Mouse (Mus musculus): ENCODE results near the gene Cd79a. TPM values are rescaled to one million over a fixed set of nuclear protein-coding genes. Genes with fewer than 3 reads are reported as not detected.
A peak's percentile ranks its signal among the peaks of the same experiment; 100 is the strongest.

Cd79a gene
- polyA plus RNA-seq, 1 experiment from 2014 or later: 0.52 TPM

DNA sequence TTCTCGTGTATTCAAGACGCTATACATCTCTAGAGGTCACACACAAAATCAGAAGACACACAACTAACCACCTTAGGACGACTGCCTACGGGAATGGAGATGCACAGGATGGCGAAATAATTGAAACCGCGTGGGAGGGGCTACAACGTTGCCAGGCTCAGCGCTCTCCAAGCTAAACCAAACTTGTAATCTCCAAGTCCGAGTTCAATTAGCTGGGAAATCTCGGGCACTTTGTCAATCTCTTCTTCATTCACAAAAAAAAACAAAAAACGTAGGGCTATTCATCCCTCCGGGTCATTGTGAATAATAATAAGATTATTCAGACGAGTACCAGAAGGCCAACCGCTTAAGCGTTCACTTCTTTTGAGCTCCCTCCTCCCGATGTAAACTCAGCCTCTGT, 28.1 kb upstream of the Cd79a start:
- Histone ChIP-seq H3K27me3 (peaks cover 11% of the 10 kb centered on the region; the same call in 1 of the 2 replicates), H3K4me3 (no peak overlapping the region), H3K4me2 (no peak overlapping the region), H3K9me3 (no peaks in the 10 kb centered on the region; the same call in 1 of the 2 replicates), H3K27ac (no peak overlapping the region), H3K36me3 (no peaks in the 10 kb centered on the region), H3K9ac (no peak overlapping the region), H3K4me1 (no peaks in the 10 kb centered on the region)
- WGBS: 63% methylated on average over 17 of the region's 17 CpGs
- ATAC-seq (ENCODE audit: borderline replicate concordance, extremely low read depth, low FRiP score, low TSS enrichment): no peak

- no peak for ATAC-seq (ENCODE audit: borderline replicate concordance, extremely low read depth, low FRiP score, low TSS enrichment)
- Histone ChIP-seq H3K36me3 (no peaks in the 10 kb centered on the region), H3K9ac (no peak within 1 kb of the TSS), H3K27ac (no peak within 1 kb of the TSS), H3K4me3 (no peak within 1 kb of the TSS), H3K9me3 (no peaks in the 10 kb centered on the region; the same call in 1 of the 2 replicates), H3K27me3 (peaks cover 11% of the 10 kb centered on the region; the same call in 1 of the 2 replicates), H3K4me2 (no peak within 1 kb of the TSS), H3K4me1 (no peaks in the 10 kb centered on the region)
- 49% methylated on average over 41 of the region's 41 CpGs for WGBS
Measured at GRCm38 (mm10) chr7:24869532-24870165, 27.5 kb upstream of the Cd79a start, which contains the start of the genes Lypd4 and Dmrtc2. TSS of gene Lypd4 (minus strand) at chr7:24869941. TSS of gene Dmrtc2 (plus strand) at chr7:24870057.

- Histone ChIP-seq H3K4me1 (no peaks in the 10 kb centered on the region), H3K4me3 (no peak overlapping the region), H3K27me3 (no peaks in the 10 kb centered on the region), H3K9me3 (no peaks in the 10 kb centered on the region), H3K4me2 (no peak overlapping the region), H3K27ac (no peak overlapping the region), H3K36me3 (no peaks in the 10 kb centered on the region), H3K9ac (no peak overlapping the region)
- no peak for ATAC-seq (ENCODE audit: borderline replicate concordance, extremely low read depth, low FRiP score, low TSS enrichment)
- WGBS: 66% methylated on average over 3 of the region's 3 CpGs
Measured at GRCm38 (mm10) chr7:24877588-24877987, 19.6 kb upstream of the Cd79a start.

GRCm38 (mm10) chr7:24879620-24880019, 17.6 kb upstream of the Cd79a start:
- 47% methylated on average over 2 of the region's 2 CpGs for WGBS
- ATAC-seq (ENCODE audit: borderline replicate concordance, extremely low read depth, low FRiP score, low TSS enrichment): no peak
- no peak overlapping the region for H3K4me2 ChIP-seq
- no peaks in the 10 kb centered on the region for H3K4me1 ChIP-seq
- H3K9ac ChIP-seq: no peak overlapping the region
- no peak overlapping the region for H3K4me3 ChIP-seq
- H3K27me3 ChIP-seq: no peaks in the 10 kb centered on the region
- H3K36me3 ChIP-seq: no peaks in the 10 kb centered on the region
- no peak overlapping the region for H3K27ac ChIP-seq
- H3K9me3 ChIP-seq: no peaks in the 10 kb centered on the region

DNA sequence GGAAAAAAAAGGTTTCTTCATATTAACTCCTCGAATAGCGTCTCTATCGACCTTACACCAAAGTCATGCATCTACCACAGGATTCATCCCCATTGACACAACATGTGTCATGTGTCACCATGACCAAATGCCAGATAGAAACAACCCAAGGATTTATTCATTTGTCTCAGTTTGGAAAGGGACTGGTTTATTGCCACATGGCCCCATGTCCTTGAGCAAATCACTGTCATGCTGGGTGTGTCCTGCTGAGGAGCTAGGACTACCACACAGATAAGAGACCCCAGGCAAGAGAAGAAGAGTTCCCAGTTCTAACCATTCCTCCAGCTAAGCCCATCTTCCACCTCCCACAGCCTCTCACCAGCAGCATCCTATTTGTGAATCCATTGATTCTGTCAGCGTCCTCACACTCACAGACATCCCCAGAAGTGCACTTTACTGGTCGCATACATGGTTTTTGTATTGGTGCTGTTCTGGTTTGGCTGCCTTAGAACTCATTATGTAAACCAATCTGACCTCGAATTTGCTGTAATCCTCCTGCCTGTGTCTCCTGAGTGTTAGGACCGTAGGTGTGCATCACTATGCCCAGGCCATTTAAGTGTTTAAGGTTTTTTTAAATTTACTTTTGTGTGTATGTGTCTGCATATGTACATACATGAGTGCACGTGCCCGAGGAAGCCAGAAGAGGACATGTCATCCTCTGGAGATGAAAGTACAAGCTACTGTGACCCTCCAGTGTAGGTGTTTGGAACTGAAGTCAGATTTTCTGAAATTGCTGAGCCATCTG, 14.6 kb upstream of the Cd79a start:
- no peak overlapping the region for H3K9ac ChIP-seq
- H3K4me2 ChIP-seq: no peak overlapping the region
- ATAC-seq (ENCODE audit: borderline replicate concordance, extremely low read depth, low FRiP score, low TSS enrichment): no peak
- no peaks in the 10 kb centered on the region for H3K27me3 ChIP-seq
- peaks cover 22% of the 10 kb centered on the region for H3K4me1 ChIP-seq
- peaks cover 17% of the 10 kb centered on the region for H3K36me3 ChIP-seq
- no peak overlapping the region for H3K4me3 ChIP-seq
- 86% methylated on average over 9 of the region's 9 CpGs for WGBS
- no peaks in the 10 kb centered on the region for H3K9me3 ChIP-seq
- H3K27ac ChIP-seq: no peak overlapping the region

DNA sequence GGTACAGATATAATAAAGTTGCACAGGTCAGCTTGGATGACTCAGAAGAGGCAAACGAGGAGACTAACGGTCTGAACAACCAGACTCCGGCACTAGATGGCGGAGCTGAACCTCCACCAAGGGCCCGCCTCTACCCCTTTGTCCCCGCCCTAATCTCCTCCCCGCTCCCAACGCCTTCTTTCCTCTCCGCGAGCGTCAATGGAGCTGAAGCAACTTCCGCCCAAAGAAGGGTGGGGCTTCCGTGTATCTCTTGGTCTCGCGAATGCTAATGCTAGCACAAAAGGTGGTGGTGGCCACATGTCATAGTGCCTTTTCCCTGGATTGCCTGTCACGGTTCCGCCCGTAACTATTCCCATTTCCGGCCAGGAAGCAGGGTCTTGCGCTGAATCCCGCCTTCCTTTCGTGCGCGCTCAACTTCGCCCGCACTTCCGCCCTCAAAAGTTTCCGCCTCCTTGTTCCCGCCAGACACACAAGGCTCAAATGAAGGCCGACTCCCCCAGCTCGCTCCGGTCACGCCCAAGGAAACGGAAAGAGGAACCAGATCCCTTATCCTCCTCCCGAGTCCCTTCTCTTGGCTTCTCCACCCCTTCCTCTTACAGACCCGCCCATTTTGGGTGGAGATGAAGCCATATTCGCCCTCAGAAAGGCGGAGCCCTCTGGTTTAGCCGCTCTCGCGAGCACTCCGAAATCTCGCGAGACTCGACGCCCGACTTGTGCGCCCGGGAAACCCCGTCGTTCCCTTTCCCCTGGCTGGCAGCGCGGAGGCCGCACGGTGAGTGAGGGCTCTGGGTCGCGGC, 13.1 kb upstream of the Cd79a start, which contains the start of gene Rps19:
TSS of gene Rps19 (plus strand) at position 476 of the 797 bp plus-strand sequence.
- Histone ChIP-seq H3K4me3 (peak within 1 kb of the TSS; percentile 99), H3K4me1 (peaks cover 30% of the 10 kb centered on the region), H3K9ac (peak within 1 kb of the TSS; percentile 100), H3K4me2 (peak within 1 kb of the TSS; percentile 79), H3K27ac (peak within 1 kb of the TSS; percentile 93), H3K27me3 (no peaks in the 10 kb centered on the region), H3K9me3 (no peaks in the 10 kb centered on the region), H3K36me3 (peaks cover 32% of the 10 kb centered on the region)
- peak; percentile 95 for ATAC-seq (ENCODE audit: borderline replicate concordance, extremely low read depth, low FRiP score, low TSS enrichment)
- WGBS: under 1% methylated on average over 57 of the region's 57 CpGs

DNA sequence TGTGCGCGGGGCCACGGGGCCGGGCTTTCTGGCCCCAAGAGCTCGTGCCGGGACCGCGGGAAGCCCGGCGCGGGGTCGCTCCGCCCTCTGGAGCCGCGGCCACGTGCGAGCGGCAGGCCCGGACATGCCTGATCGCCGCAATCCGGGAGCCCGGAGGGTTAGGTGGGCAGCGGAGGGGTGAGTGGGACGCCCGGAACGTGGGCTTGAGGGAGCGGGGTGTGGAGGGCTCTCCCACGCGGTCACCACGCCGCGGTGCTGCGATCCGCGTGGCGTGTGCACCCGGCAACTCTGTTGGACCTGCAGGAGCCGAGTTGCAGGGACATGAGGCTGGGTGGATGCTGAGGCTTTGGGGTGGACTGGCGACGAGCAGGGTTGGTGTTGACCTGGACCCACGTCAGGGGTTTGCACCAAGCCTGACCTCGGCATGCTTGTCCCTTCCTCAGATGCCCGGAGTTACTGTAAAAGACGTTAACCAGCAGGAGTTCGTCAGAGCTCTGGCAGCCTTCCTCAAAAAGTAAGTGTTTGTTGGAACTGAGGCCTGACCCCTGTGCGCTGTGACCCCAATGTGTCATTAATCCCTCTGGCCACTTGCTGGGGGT, 12.4 kb upstream of the Cd79a start:
- under 1% methylated on average over 47 of the region's 47 CpGs for WGBS
- peaks cover 39% of the 10 kb centered on the region for H3K36me3 ChIP-seq
- peak overlapping the region; percentile 79 for H3K4me2 ChIP-seq
- H3K27ac ChIP-seq: peak overlapping the region; percentile 93
- peak overlapping the region; percentile 99 for H3K4me3 ChIP-seq
- H3K9ac ChIP-seq: peak overlapping the region; percentile 100
- H3K9me3 ChIP-seq: no peaks in the 10 kb centered on the region
- ATAC-seq (ENCODE audit: borderline replicate concordance, extremely low read depth, low FRiP score, low TSS enrichment): peak; percentile 5; the same call in 1 of the 2 replicates
- peaks cover 37% of the 10 kb centered on the region for H3K4me1 ChIP-seq
- H3K27me3 ChIP-seq: no peaks in the 10 kb centered on the region

- peak overlapping the region; percentile 99 for H3K4me3 ChIP-seq
- ATAC-seq (ENCODE audit: borderline replicate concordance, extremely low read depth, low FRiP score, low TSS enrichment): no peak
- peaks cover 40% of the 10 kb centered on the region for H3K4me1 ChIP-seq
- peak overlapping the region; percentile 79 for H3K4me2 ChIP-seq
- H3K36me3 ChIP-seq: peaks cover 46% of the 10 kb centered on the region
- no peaks in the 10 kb centered on the region for H3K9me3 ChIP-seq
- H3K27me3 ChIP-seq: no peaks in the 10 kb centered on the region
- peak overlapping the region; percentile 93; the same call in 1 of the 2 replicates for H3K27ac ChIP-seq
- WGBS: 22% methylated on average over 12 of the region's 12 CpGs
- peak overlapping the region; percentile 100 for H3K9ac ChIP-seq
Measured at GRCm38 (mm10) chr7:24885468-24886307, 11.5 kb upstream of the Cd79a start.

GRCm38 (mm10) chr7:24886308-24886633, 10.9 kb upstream of the Cd79a start:
- Histone ChIP-seq H3K9me3 (no peaks in the 10 kb centered on the region), H3K27ac (peak overlapping the region; percentile 26; the same call in 1 of the 2 replicates), H3K9ac (peak overlapping the region; percentile 100), H3K36me3 (peaks cover 52% of the 10 kb centered on the region), H3K27me3 (no peaks in the 10 kb centered on the region), H3K4me3 (peak overlapping the region; percentile 99), H3K4me2 (peak overlapping the region; percentile 79), H3K4me1 (peaks cover 42% of the 10 kb centered on the region)
- ATAC-seq (ENCODE audit: borderline replicate concordance, extremely low read depth, low FRiP score, low TSS enrichment): no peak
- 35% methylated on average over 4 of the region's 4 CpGs for WGBS

- H3K4me2 ChIP-seq: peak overlapping the region; percentile 79
- peak overlapping the region; percentile 99; the same call in 1 of the 2 replicates for H3K4me3 ChIP-seq
- H3K4me1 ChIP-seq: peaks cover 42% of the 10 kb centered on the region
- peaks cover 55% of the 10 kb centered on the region for H3K36me3 ChIP-seq
- H3K27me3 ChIP-seq: no peaks in the 10 kb centered on the region
- WGBS: 63% methylated on average over 4 of the region's 4 CpGs
- peak overlapping the region; percentile 100 for H3K9ac ChIP-seq
- no peak overlapping the region for H3K27ac ChIP-seq
- ATAC-seq (ENCODE audit: borderline replicate concordance, extremely low read depth, low FRiP score, low TSS enrichment): no peak
- H3K9me3 ChIP-seq: no peaks in the 10 kb centered on the region
Measured at GRCm38 (mm10) chr7:24887096-24887495, 10.1 kb upstream of the Cd79a start.

All from lung, embryonic 15.5 days (tissue).